Mouse (Mus musculus) liver, embryonic 14.5 days (tissue): ENCODE data around the gene Btbd35f23. TPM values are rescaled to one million over a fixed set of nuclear protein-coding genes. Genes with fewer than 3 reads are reported as not detected.
"Not testable (repeated sequence)": the region's sequence is repeated elsewhere in the genome, so short reads cannot be mapped to it uniquely, and the experiment has no call there.

Experiments
- ATAC-seq: fragments of 200-750 bp; cut with Nextera tagmentation; 2 replicates; pipeline ENCODE4 v1.8.0; 2017; ENCODE audit warnings: moderate number of reproducible peaks, mild to moderate bottlenecking, moderate library complexity; ENCODE audit not compliant: insufficient read depth
- DNase-seq, 3 experiments: peaks; one replicate each; pipeline ENCODE4 v3.0.0-alpha.2; 2012 to 2013; ENCODE audit warnings: low read depth in 3 of 3, low spot score in 3 of 3
- H3K27ac ChIP-seq: fragments of 300-500 bp; sonication (generic); 2 replicates; pipeline ENCODE4 v1.5.1; 2014; ENCODE audit warnings: moderate library complexity, mild to moderate bottlenecking, control low read depth, inconsistent platforms
- H3K27me3 ChIP-seq: fragments of 300-500 bp; sonication (generic); 2 replicates; pipeline ENCODE4 v1.6.1; 2014; ENCODE audit warnings: mild to moderate bottlenecking, low read length, moderate library complexity; ENCODE audit not compliant: control insufficient read depth, insufficient read depth
- H3K36me3 ChIP-seq: fragments of 300-500 bp; sonication (generic); replicated peaks from 2 replicates; pipeline ENCODE4 v1.6.1; 2014; ENCODE audit warnings: low read depth; ENCODE audit not compliant: control insufficient read depth, insufficient read depth
- H3K4me1 ChIP-seq, 2 experiments: fragments of 200-500 bp in 1 of 2; fragments of 300-500 bp in 1 of 2; sonication (generic) in 1 of 2; replicated peaks; 2 replicates each; pipeline ENCODE4 v1.6.1; 2012 to 2014; ENCODE audit warnings: antibody characterized with exemption in 1 of 2, inconsistent platforms in 1 of 2, low read length in 1 of 2; ENCODE audit not compliant: control insufficient read depth in 2 of 2, insufficient read depth in 2 of 2
- H3K4me2 ChIP-seq: fragments of 300-500 bp; sonication (generic); 2 replicates; pipeline ENCODE4 v1.6.1; 2014; ENCODE audit warnings: low read depth, mild to moderate bottlenecking, control low read depth, moderate library complexity
- H3K4me3 ChIP-seq, 2 experiments: fragments of 200-500 bp in 1 of 2; fragments of 300-500 bp in 1 of 2; sonication (generic) in 1 of 2; 2 replicates each; pipeline ENCODE4 v1.5.1; 2012 to 2014; ENCODE audit warnings: low read depth in 2 of 2, low read length in 2 of 2, mild to moderate bottlenecking in 2 of 2, control low read depth in 1 of 2, inconsistent platforms in 1 of 2, moderate library complexity in 1 of 2; ENCODE audit not compliant: insufficient read depth in 1 of 2
- H3K9ac ChIP-seq: fragments of 300-500 bp; sonication (generic); replicated peaks from 2 replicates; pipeline ENCODE4 v1.6.1; 2014; ENCODE audit warnings: mild to moderate bottlenecking, control low read depth, moderate library complexity
- H3K9me3 ChIP-seq: fragments of 300-500 bp; sonication (generic); 2 replicates; pipeline ENCODE4 v1.6.1; 2016; ENCODE audit warnings: low read length, mixed read lengths; ENCODE audit not compliant: control insufficient read depth
- WGBS: fragments of 180-500 bp; shearing (Covaris S2); extraction: QIAGEN DNeasy Blood & Tissue Kit; methylation state at CpG from one replicate; pipeline ENCODE4 v1.1.7; 2014; ENCODE audit not compliant: insufficient replicate concordance; 5-methylcytosine and 5-hydroxymethylcytosine counted together
- polyA plus RNA-seq, 2 experiments: library from polyadenylated mRNA; depleted of rRNA in 1 of 2; stranded (reverse) in 1 of 2; unstranded in 1 of 2; fragments of >200 nt; fragmentation: Nextera tagmentation in 1 of 2; extraction: Ambion mirVana in 1 of 2; gene quantifications; 2 replicates each; pipeline versions ENCODE4 v1.2.1 to v1.2.3; 2012 to 2014

Gene Btbd35f23
- polyA plus RNA-seq (2012; rRNA removed): not detected in 2 replicates
- not detected in 2 replicates for polyA plus RNA-seq (2014; fragmentation: Nextera tagmentation; extraction: Ambion mirVana)

GRCm38 (mm10) chrX:3076575-3076974 lies at the start of gene Btbd35f23:
Gene Btbd35f23, plus strand, starts transcription at chrX:3076875.
- DNase-seq, H3K9ac ChIP-seq, H3K4me3 ChIP-seq, H3K36me3 ChIP-seq, H3K4me2 ChIP-seq, ATAC-seq, H3K4me1 ChIP-seq, H3K9me3 ChIP-seq, H3K27me3 ChIP-seq, H3K27ac ChIP-seq: not testable (repeated sequence)
- 83% methylated on average over 1 of the region's 2 CpGs for WGBS

Other genes starting within 250 kb of the Btbd35f23 start
- not detected in 2 replicates for gene Btbd35f24, start 119.0 kb downstream of the Btbd35f23 start, polyA plus RNA-seq (2012; rRNA removed)
- not detected in 2 replicates for gene Btbd35f24, start 119.0 kb downstream of the Btbd35f23 start, polyA plus RNA-seq (2014; fragmentation: Nextera tagmentation; extraction: Ambion mirVana)